Mouse (Mus musculus) heart, adult 18-20 months (tissue): ENCODE data around the gene Ets1. TPM values are rescaled to one million over a fixed set of nuclear protein-coding genes. Genes with fewer than 3 reads are reported as not detected.

Experiments used
- DNase-seq, 2 experiments: peaks; one replicate each; pipeline ENCODE4 v3.0.0; 2021 to 2022; ENCODE audit warnings: mixed read lengths in 1 of 2
- total RNA-seq, 2 experiments: library from RNA; stranded (reverse); gene quantifications; 2 replicates each; pipeline ENCODE4 v1.2.3; 2021

Gene Ets1
- total RNA-seq, 2 experiments from 2014 or later = 35.3 to 36.9 TPM

DNA sequence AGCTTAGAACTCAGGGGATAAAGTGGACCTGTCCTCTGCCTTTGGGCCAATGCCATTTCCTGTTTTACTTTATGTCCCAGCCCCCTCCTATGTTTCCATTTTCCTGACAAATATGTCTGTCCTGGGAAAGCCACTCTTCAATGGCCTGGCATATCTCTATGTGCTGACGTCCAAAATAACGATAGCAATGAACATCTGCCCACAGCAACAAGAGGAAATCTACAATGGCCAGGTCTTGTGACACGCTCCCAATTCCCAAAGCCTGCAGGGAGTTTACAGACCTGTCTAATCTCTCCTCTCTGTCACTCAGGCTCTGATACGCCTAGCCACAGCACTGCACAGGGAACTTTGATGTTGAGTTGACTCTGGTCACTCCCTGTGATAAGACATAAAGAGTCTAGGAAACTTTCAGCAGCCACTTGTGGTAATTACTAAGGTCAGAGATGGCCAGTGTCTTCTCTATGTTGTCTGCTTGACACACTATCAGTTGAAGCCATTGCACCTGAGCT is 124.7 kb downstream of the Ets1 start:
- peak in 1 of 2 experiments; percentile 20 for DNase-seq

DNA sequence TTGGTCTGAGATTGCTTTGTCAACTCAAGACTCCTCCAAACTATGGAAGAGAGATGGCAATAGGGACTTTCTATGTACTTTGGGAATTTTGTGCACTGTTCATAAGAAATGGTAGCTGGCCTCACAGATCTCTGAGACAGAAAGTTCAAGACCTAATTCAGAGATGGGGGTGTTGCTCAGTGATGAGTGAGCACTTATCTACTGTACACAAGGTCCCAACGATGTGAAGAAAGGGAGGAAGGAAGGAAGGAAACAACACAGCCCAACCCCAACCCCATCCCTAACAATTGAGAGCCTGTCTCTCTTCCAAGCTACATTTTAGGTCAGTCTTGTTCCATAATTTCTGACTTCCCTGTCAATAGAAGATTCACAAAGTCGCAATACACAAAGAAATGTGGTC is 125.3 kb downstream of the Ets1 start:
- DNase-seq = peak; percentile 7 to 45

DNA sequence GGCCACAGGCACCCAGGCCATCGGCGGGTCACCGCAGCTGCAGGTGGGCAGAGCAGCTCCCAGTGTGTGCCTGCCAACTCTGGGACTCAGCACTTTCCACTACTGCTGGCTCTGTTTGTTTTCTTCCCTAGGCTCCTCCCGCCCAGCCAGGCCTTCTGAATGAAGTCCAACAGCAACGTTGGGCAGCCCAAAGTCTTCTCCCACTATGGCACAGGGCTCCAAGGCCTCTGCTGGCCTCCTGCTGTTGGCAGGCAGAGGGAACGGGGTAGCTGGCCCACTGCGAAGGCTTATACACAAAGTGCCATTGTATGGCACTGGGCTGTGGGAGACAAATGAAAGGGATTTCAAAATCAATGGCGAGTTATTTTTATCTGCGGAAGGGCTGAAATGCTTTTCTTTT is 128.4 kb downstream of the Ets1 start:
- peak in 1 of 2 experiments; percentile 22 for DNase-seq

DNA sequence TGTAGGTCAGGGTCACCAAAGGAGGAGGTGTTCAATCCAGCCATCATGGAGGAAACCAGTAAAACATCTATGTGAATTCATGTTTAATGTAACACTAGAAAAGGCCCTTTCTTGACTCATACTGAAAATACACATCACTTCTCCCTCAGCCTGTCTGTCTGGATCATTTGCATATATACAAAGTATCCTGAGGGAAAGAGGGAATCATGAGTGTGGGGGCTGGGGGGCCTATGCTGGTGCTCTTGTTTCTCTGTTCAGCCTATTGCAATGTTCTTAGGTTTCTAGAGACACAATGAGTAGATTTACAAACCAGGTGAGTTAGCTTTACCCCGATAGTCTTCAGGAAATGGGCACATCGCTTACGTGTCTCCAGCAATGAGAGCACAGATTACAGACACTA is 129.1 kb downstream of the Ets1 start:
- DNase-seq = no peak

DNA sequence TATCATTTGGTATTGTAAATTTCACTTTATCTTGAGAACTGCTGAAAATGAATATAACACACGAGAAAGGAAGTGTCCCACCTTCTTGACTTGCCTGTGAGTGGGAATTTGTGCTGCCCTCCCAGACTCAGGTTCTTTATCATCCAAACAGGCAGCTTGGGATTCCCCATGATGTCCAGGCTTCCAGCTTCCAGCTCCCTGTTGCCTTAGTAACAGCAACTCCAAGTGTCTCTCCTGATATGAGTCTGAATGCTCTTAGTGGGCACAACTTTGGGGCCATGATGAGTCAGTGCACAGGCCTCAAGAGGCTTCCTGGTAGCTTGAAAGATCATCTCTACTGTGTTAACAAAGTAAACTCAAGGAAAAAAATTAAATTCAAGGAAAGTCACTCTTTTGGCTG is 142.8 kb downstream of the Ets1 start:
- DNase-seq = no peak

DNA sequence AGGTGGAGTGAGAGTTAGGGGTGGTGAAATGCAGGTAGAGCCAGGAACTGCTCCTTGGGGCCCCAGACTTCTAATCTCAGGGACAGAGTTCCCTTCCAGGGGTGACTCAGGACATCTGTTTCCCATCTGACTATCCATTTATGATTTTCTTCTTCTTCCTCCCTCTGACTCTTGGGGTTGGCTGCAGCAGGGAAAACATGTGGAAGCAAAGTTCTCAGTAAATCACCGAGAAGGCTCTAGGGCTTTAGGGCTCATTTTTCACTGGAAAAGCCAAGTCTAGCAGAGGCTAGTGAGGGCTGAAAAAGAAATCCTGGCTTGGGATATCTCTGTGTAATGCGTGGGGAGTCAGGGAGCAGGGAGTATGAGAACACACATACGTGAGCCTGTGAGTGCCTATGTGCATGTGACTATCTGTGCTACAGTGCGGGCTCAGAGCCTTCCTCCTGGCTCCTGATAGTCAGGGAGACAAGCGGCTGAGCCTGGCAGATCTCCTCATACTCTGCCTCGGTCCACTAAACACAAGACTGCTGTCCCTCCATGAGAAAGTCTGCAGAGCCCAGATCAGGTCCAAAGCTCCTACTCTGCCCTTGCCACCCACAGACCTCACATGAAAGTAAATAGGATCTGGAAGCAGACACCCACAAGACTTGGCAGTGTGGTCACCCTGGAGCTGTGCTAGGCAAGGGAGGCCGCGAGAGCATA is 146.5 kb downstream of the Ets1 start:
- DNase-seq = no peak

DNA sequence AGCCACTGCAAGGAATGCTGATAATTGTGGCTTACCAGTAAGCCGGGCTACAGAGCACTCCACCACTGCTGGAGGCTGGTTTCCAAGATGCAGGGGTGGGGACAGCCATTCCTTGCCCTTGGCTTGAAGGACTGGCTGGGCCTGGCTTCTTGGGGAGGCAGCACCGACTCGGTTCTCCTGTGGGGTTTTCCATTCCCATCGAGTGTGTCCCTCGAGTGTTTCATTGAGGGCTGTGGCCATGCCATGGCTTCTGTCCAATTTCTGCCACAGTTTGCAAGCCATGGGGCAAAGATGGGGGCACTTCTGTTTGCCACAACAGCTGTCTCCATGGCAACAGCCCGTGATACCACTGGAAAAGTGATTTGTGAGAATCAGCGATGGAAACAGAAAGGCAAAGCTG is 151.1 kb downstream of the Ets1 start:
- peak; percentile 53 to 66 for DNase-seq

DNA sequence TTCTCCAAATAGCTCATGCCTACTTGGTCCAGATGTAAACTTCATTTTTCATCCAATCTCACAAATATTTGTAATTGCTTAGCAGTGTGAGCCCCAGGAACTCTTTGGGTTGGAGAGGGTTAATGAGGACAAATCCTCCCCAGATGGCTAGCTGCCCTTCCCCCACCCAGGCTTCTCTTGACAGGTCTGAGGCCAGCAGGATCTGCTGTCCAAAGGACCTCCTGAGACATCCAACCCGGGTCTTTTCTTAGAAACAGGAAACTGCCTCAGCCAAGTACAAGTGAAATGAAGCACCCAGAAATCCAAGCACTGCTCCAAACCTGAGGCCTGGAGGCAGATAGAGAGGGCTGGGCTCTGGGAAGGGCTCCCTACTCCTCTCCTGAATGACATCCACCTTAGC is 151.6 kb downstream of the Ets1 start:
- peak; percentile 77 to 84 for DNase-seq

DNA sequence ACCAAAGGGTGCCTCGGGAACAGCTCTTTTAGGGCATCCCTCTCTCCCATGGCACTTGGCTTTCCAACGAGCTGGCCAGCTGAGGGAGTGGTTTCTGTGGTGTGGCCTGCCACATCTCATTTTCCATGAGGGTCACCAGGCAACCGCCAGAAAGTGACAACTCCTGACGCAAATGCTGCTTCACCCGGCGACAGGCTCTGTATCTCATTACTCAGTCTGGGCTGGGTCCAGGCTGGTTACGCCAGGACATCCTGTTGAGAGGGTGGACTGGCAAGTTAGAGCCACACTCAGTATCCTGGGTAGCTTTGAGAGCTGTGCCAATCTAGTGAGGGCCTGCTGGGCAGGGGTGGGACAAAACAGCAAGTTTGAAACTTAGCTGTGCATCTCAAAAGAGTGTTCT is 153.3 kb downstream of the Ets1 start:
- DNase-seq = peak in 1 of 2 experiments; percentile 19

DNA sequence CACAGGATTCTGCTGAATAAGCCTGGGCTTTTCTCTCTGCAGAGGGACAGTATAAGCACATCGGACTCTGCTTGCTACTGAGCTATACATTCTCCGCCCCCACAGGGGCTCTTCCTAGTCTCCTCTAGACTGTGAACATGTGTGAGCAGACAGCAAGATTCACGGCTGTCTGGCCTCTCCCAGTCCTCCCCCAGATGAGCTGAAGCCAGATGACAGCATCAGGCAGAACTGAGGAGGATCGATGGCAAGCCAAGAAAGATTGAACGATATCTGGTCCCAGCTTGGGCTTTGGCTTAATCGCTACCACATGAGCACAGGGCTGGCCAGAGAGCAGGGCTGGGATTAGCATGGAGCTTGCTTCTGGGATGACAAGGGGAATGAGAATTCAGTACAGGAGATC is 155.7 kb downstream of the Ets1 start:
- DNase-seq = peak; percentile 26 to 57

DNA sequence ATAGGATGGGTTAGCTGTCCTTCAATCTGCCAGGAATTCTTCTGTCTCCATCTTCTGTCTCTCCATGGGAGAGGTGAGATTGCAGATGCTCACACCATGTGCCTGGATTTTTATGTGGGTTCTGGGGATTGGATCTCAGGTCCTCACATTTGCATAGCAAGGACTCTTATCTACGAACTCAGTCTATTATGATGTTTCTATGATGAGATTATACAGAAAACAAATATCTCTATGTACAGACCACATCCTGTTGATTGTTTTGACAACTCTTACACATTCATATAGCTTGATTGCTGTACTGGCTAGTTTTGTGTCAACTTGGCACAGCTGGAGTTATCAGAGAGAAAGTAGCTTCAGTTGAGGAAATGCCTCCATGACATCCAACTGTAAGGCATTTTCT is 162.2 kb downstream of the Ets1 start:
- DNase-seq = no peak

DNA sequence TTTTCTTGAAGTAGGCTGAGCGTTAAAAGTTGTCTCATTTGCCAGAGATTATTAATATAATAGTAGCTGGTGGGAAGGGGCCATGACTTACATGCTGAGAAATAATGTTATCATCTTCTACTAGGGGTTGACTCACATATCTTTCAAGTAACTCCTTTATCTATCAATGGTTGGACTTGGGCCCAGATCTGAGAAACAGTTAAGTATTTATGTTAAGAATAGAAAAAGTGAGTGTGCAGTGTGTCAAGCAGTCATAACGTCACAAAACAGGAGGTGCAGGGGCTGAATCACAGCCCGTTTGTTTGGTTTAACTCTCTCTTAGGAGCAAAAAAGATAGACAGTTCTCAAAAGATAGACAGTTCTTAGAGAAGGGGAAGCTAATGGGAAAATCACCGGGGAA is 170.1 kb downstream of the Ets1 start:
- no peak for DNase-seq

Other genes with a start within 250 kb of the Ets1 start
- gene Fli1, start 93.4 kb upstream of the Ets1 start, total RNA-seq = 10 to 100 TPM; 17.1 to 19.3 TPM